Mouse (Mus musculus) midbrain, embryonic 13.5 days (tissue): ENCODE data around the gene Olfr551. TPM values are rescaled to one million over a fixed set of nuclear protein-coding genes. Genes with fewer than 3 reads are reported as not detected.

Experiments
- ATAC-seq: fragments of 200-750 bp; cut with Nextera tagmentation; 2 replicates; pipeline ENCODE4 v1.8.0; 2017; ENCODE audit warnings: mild to moderate bottlenecking, moderate TSS enrichment, moderate library complexity
- H3K27ac ChIP-seq: fragments of 300-500 bp; sonication (generic); 2 replicates; pipeline ENCODE4 v1.5.1; 2015; ENCODE audit warnings: inconsistent platforms, mild to moderate bottlenecking, moderate library complexity
- H3K27me3 ChIP-seq: fragments of 300-500 bp; sonication (generic); 2 replicates; pipeline ENCODE4 v1.6.1; 2015; ENCODE audit warnings: mild to moderate bottlenecking, inconsistent platforms
- H3K36me3 ChIP-seq: fragments of 300-500 bp; sonication (generic); 2 replicates; pipeline ENCODE4 v1.6.1; 2015; ENCODE audit warnings: mild to moderate bottlenecking, inconsistent platforms
- H3K4me1 ChIP-seq: fragments of 300-500 bp; sonication (generic); replicated peaks from 2 replicates; pipeline ENCODE4 v1.6.1; 2015; ENCODE audit warnings: inconsistent platforms
- H3K4me2 ChIP-seq: fragments of 300-500 bp; sonication (generic); replicated peaks from 2 replicates; pipeline ENCODE4 v1.6.1; 2015; ENCODE audit warnings: moderate library complexity, mild to moderate bottlenecking, inconsistent platforms
- H3K4me3 ChIP-seq: fragments of 300-500 bp; sonication (generic); replicated peaks from 2 replicates; pipeline ENCODE4 v1.5.1; 2015; ENCODE audit warnings: mild to moderate bottlenecking, inconsistent platforms
- H3K9ac ChIP-seq: fragments of 300-500 bp; sonication (generic); replicated peaks from 2 replicates; pipeline ENCODE4 v1.6.1; 2015; ENCODE audit warnings: mild to moderate bottlenecking, inconsistent platforms
- H3K9me3 ChIP-seq: fragments of 300-500 bp; sonication (generic); 2 replicates; pipeline ENCODE4 v1.6.1; 2016; ENCODE audit warnings: mild to moderate bottlenecking, inconsistent platforms
- WGBS: fragments of 180-500 bp; shearing (Covaris S2); methylation state at CpG from one replicate; pipeline ENCODE4 v1.1.7; 2015; 5-methylcytosine and 5-hydroxymethylcytosine counted together
- polyA plus RNA-seq: library from polyadenylated mRNA; unstranded; fragments of >200 nt; fragmentation: Nextera tagmentation; extraction: Ambion mirVana; gene quantifications from 2 replicates; pipeline ENCODE4 v1.2.1, GENCODE M21; 2015

Olfr551 gene
- polyA plus RNA-seq, 1 experiment from 2014 or later, result not detected

DNA sequence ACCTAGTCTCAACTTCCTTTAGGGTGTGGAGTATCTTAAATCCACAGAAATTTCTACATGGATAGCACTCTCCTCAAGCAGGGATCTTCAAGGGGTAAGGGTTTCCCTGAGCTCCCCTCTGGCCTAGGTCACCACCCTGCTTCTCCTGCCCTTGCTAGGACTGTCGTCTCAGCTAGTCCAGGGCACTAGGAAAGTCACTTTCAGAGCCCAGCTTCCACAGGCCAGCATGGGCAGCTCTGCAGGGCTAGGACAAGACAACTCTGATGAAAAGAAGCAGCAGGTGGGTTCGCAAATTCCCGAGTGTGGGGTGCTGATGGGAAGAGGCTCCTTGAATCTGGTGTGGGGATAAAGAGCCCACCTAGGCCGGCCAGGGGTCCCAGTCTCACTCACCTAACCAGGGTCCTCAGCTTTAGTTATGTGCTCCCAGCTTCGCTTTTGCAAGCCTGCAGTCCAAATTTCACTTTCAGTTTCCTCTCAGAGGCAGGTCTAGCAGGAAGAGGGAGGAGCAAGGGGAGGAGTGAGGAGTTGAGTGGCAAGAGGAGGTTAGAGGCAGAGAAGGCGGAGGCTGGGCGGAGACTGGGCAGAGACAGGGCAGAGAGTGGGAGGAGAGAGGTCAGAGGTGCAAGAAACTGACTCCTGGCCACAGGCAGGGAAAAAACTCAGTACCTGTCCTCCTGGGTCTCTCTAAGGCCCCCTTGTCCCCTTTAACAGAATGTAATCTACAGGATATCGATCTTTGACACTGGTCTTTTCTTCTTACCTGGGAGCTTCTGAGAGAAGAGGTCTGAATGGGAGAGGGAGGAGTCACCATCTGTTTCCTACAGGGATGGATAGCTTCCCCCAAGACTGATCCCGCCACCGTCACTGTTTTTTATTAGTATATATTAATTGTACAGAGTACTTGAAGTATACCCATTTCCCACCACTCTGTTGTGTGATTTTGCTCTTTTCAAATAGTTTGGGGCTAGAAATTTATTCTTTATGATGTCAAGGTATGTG, 26.4 kb downstream of the Olfr551 start, which contains the start of gene Trim21:
Gene Trim21, minus strand, starts transcription at position 488 of the 999 bp plus-strand sequence.
- no peaks in the 10 kb centered on the region for H3K27me3 ChIP-seq
- peak; percentile 68 for ATAC-seq
- peaks cover 8% of the 10 kb centered on the region; the same call in 1 of the 2 replicates for H3K4me1 ChIP-seq
- peak within 1 kb of the TSS; percentile 23 for H3K4me3 ChIP-seq
- H3K4me2 ChIP-seq, result peak within 1 kb of the TSS; percentile 38
- WGBS, result 23% methylated on average over 10 of the region's 10 CpGs
- H3K36me3 ChIP-seq, result no peaks in the 10 kb centered on the region
- no peaks in the 10 kb centered on the region for H3K9me3 ChIP-seq
- H3K27ac ChIP-seq, result no peak within 1 kb of the TSS
- H3K9ac ChIP-seq, result no peak within 1 kb of the TSS

DNA sequence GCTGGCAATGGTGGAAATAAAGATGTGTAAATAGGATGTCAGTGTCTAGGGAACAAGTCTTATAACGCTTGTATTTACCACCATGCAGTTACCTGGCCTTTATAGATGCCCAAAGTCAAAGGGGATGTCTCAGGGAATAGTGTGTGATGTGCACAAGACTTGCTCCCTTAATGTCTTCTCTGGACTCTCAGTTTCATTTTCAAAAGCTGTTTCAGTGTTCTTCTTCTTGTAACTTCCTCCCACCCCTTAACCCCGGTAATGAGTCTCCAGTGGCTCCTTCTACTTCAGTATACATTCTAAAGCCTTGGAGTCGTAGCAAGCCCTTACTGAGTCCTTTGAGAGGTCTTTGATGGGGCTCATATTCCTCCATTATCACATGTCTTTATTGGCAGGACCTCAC, 38.4 kb downstream of the Olfr551 start:
- no peaks in the 10 kb centered on the region for H3K4me1 ChIP-seq
- H3K4me2 ChIP-seq, result no peak overlapping the region
- H3K27me3 ChIP-seq, result no peaks in the 10 kb centered on the region
- WGBS, result 85% methylated on average over 3 of the region's 3 CpGs
- no peak for ATAC-seq
- no peak overlapping the region for H3K9ac ChIP-seq
- H3K9me3 ChIP-seq, result no peaks in the 10 kb centered on the region
- H3K36me3 ChIP-seq, result no peaks in the 10 kb centered on the region
- no peak overlapping the region for H3K27ac ChIP-seq
- no peak overlapping the region for H3K4me3 ChIP-seq

- 88% methylated on average over 3 of the region's 3 CpGs for WGBS
- Histone ChIP-seq H3K36me3 (no peaks in the 10 kb centered on the region), H3K4me3 (no peak within 1 kb of the TSS), H3K4me2 (no peak within 1 kb of the TSS), H3K27ac (no peak within 1 kb of the TSS), H3K9ac (no peak within 1 kb of the TSS), H3K27me3 (no peaks in the 10 kb centered on the region), H3K9me3 (no peaks in the 10 kb centered on the region), H3K4me1 (no peaks in the 10 kb centered on the region)
- no peak for ATAC-seq
Measured at GRCm38 (mm10) chr7:102549570-102549969, 42.1 kb downstream of the Olfr551 start, which contains the start of gene Olfr549. TSS of gene Olfr549 (plus strand) at chr7:102549870.

DNA sequence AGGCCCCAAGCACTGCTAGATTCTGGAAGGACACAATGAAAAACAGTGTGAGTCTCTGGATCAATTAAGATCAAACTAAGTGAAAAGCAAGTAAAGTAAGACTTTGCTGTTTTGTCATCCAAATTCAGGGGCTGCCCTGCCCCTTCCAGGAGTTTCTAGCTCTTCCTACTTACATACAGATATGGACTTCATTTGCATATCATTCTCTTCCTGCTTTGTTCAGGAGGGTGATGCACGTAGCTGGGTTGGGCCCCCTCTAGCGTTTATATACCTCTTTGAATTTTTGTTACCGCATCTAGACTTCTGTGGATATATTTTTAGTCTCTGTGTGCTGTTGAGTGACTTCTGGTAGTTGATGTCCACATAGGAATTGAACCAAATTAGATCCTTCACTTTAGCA, 50.4 kb downstream of the Olfr551 start:
- no peak for ATAC-seq
- no peak overlapping the region for H3K4me2 ChIP-seq
- no peaks in the 10 kb centered on the region for H3K9me3 ChIP-seq
- 71% methylated on average over 3 of the region's 3 CpGs for WGBS
- no peaks in the 10 kb centered on the region for H3K4me1 ChIP-seq
- no peaks in the 10 kb centered on the region for H3K27me3 ChIP-seq
- H3K36me3 ChIP-seq, result no peaks in the 10 kb centered on the region
- H3K27ac ChIP-seq, result no peak overlapping the region
- H3K9ac ChIP-seq, result no peak overlapping the region
- no peak overlapping the region for H3K4me3 ChIP-seq

DNA sequence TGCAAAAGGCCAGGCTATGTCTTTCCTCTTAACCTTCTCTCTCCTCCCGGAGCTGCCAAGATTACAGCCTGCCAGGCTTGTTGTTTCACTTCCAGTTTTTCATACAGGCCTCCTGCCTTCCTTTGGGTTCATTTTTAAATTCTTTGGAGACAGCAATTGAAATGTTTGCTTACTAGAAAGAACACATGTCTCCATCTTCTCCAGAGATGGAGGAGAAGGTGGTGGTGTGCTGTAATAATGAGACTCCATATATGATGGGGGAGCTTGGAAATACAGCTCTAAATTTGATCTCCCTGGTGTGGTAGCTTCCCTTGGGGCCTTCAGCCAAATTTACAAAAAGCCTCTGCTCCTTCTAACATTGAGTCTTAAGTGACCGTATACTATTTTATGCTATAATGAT, 51.1 kb downstream of the Olfr551 start, which contains the start of gene Olfr548-ps1:
Gene Olfr548-ps1, plus strand, starts transcription at position 301 of the 400 bp plus-strand sequence.
- no peak for ATAC-seq

DNA sequence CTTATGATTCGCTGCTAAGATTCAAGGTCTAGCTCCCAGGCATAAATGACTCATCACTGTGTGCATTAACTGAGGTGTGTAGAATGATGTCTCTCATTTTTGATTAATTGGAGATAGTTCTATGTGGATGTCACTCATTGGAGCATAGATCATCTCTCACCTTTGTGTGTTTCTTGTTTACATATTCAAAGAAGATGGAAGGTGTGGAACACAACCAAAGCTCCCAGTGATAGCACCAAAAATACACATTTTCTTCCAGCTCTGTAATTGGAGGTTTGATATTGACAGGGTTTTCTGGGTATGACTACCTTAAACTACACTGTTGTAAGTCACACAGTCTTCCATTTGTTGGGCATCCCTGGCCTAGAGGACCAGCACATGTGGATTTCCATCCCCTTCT, 57.2 kb downstream of the Olfr551 start, which contains the start of gene Olfr547:
Gene Olfr547, plus strand, starts transcription at position 301 of the 400 bp plus-strand sequence.
- Histone ChIP-seq H3K27me3 (no peaks in the 10 kb centered on the region), H3K4me3 (no peak within 1 kb of the TSS), H3K4me2 (no peak within 1 kb of the TSS), H3K36me3 (no peaks in the 10 kb centered on the region), H3K4me1 (no peaks in the 10 kb centered on the region), H3K9ac (no peak within 1 kb of the TSS), H3K27ac (no peak within 1 kb of the TSS), H3K9me3 (no peaks in the 10 kb centered on the region)
- 94% methylated on average over 1 of the region's 1 CpGs for WGBS
- ATAC-seq, result no peak

More for the DNA sequence above, 51.1 kb downstream of the Olfr551 start, which contains the start of gene Olfr548-ps1:
- Histone ChIP-seq H3K4me1 (no peaks in the 10 kb centered on the region), H3K4me3 (no peak within 1 kb of the TSS), H3K4me2 (no peak within 1 kb of the TSS), H3K9me3 (no peaks in the 10 kb centered on the region), H3K27ac (no peak within 1 kb of the TSS), H3K36me3 (no peaks in the 10 kb centered on the region), H3K9ac (no peak within 1 kb of the TSS), H3K27me3 (no peaks in the 10 kb centered on the region)
- WGBS, result 93% methylated on average over 2 of the region's 2 CpGs

Other genes starting within 250 kb of the Olfr551 start
- gene Rrm1, start 150.2 kb downstream of the Olfr551 start, polyA plus RNA-seq, result 85.6 and 86.3 TPM in 2 replicates
- gene Olfr543, start 110.2 kb downstream of the Olfr551 start, polyA plus RNA-seq, result 0.55 and 0.59 TPM in 2 replicates
- gene Olfr544, start 103.6 kb downstream of the Olfr551 start, polyA plus RNA-seq, result 0.16 and 0.19 TPM in 2 replicates
- 0.30 and 0.41 TPM in 2 replicates for gene Olfr545, start 92.3 kb downstream of the Olfr551 start, polyA plus RNA-seq
- gene Olfr547, start 57.1 kb downstream of the Olfr551 start, polyA plus RNA-seq, result not detected in 2 replicates
- gene Olfr548-ps1, start 51.0 kb downstream of the Olfr551 start, polyA plus RNA-seq, result not detected in 2 replicates
- not detected in 2 replicates for gene Olfr549, start 42.0 kb downstream of the Olfr551 start, polyA plus RNA-seq
- gene Trim21, start 26.4 kb downstream of the Olfr551 start, polyA plus RNA-seq, result 0.17 TPM in 1 of 2 replicates, not detected in the other
- not detected in 2 replicates for gene Olfr550, start 20.4 kb downstream of the Olfr551 start, polyA plus RNA-seq
- gene Olfr552, start 5.9 kb upstream of the Olfr551 start, polyA plus RNA-seq, result not detected in 2 replicates
- gene Olfr553, start 26.3 kb upstream of the Olfr551 start, polyA plus RNA-seq, result not detected in 2 replicates
- not detected in 2 replicates for gene Olfr554, start 46.5 kb upstream of the Olfr551 start, polyA plus RNA-seq
- gene Olfr555, start 66.9 kb upstream of the Olfr551 start, polyA plus RNA-seq, result not detected in 2 replicates
- gene Olfr556, start 73.0 kb upstream of the Olfr551 start, polyA plus RNA-seq, result not detected in 2 replicates
- gene Trim68, start 95.4 kb upstream of the Olfr551 start, polyA plus RNA-seq, result 7.3 and 8.0 TPM in 2 replicates
- gene Olfr557, start 104.0 kb upstream of the Olfr551 start, polyA plus RNA-seq, result not detected in 2 replicates
- gene Olfr558, start 110.3 kb upstream of the Olfr551 start, polyA plus RNA-seq, result 0.07 TPM in 1 of 2 replicates, not detected in the other
- not detected in 2 replicates for gene Olfr33, start 127.2 kb upstream of the Olfr551 start, polyA plus RNA-seq
- gene Olfr559, start 135.6 kb upstream of the Olfr551 start, polyA plus RNA-seq, result not detected in 2 replicates
- gene Olfr560, start 167.5 kb upstream of the Olfr551 start, polyA plus RNA-seq, result not detected in 2 replicates
- not detected in 2 replicates for gene Olfr78, start 167.6 kb upstream of the Olfr551 start, polyA plus RNA-seq
- gene Olfr561, start 179.3 kb upstream of the Olfr551 start, polyA plus RNA-seq, result not detected in 2 replicates
- not detected in 2 replicates for gene Olfr564, start 211.6 kb upstream of the Olfr551 start, polyA plus RNA-seq